Mouse (Mus musculus): ENCODE measurements at regions not wholly inside any gene's neighbourhood (a gene's known extent, or its start where the extent isn't known, plus 50 kb on each side); places are given as distances from the start of the nearest gene placed in this dataset.
A peak's percentile ranks its signal among the peaks of the same experiment; 100 is the strongest.

DNA sequence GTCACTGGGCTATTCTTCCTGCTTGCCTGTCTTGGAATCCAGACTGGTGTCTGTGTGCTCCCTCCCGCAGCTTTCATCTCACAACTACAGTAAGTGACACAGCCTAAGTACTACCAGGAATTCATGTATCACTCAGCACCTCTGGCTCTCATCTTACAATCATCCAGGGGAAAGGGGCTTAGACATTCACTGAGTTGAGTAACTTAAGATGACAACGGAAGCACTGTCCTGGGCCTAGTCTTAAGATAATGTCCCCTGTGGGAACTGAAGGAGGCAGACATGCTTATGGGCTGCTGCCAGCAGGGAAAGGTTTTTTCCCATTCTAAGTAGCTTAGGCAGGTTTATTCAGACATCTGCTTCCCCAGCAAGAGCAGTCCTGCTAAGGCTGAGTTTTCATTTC is 377.4 kb upstream of the Rag2 start:
- H3K27ac ChIP-seq = no peak overlapping the region
- H3K27me3 ChIP-seq (ENCODE audit: insufficient read depth, poor library complexity, severe bottlenecking) = no peaks in the 10 kb centered on the region
- no peak overlapping the region for H3K4me3 ChIP-seq
- no peaks in the 10 kb centered on the region for H3K36me3 ChIP-seq
- no peaks in the 10 kb centered on the region for H3K9me3 ChIP-seq
- DNase-seq (ENCODE audit: low spot score) = peak; percentile 72
- 14% methylated on average over 2 of the region's 2 CpGs for WGBS
- peaks cover 5% of the 10 kb centered on the region for H3K4me1 ChIP-seq

DNA sequence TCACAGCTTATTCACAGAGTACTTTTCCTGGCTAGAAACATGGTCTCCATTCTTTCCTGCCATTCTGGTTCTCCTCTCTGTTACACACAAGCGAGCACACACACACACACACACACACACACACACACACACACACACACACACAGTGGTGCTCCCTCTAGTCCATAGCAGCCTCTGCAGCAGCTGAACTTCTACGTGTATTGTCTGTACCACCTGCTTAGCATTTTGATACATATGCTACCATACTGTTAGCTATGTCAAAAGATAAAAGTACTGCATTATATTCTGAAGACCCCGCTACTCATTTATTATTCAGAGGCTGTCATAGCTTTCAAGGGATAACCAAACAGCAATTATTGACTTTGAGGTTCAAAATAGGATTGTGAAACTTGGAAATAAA is 372.3 kb upstream of the Rag2 start:
- no peak for DNase-seq (ENCODE audit: low spot score)
- H3K36me3 ChIP-seq = no peaks in the 10 kb centered on the region
- no peak overlapping the region for H3K27ac ChIP-seq
- WGBS = 72% methylated on average over 3 of the region's 3 CpGs
- no peaks in the 10 kb centered on the region for H3K27me3 ChIP-seq (ENCODE audit: insufficient read depth, poor library complexity, severe bottlenecking)
- no peak overlapping the region for H3K4me3 ChIP-seq
- H3K4me1 ChIP-seq = peaks cover under 1% of the 10 kb centered on the region; the same call in 1 of the 2 replicates
- no peaks in the 10 kb centered on the region for H3K9me3 ChIP-seq

DNA sequence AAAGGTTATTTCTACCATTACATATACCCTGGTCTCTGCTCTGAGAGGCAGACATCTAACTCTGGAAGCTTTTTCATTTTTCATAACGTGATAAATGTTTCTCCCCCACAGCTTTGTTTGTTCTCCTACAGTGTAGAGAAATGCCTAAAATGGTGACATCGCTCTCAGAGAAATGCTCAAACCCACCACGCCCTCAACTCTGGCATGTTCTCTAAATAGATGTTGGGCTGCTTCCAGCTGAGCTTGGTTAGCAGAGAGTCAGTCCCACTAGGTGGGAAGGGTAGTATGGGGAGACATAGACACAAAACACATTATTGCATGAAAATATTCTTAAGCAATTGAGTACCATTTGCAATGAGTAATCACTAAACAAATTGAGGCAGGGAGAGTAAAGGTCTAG is 368.1 kb upstream of the Rag2 start:
- 69% methylated on average over 3 of the region's 3 CpGs for WGBS
- Histone ChIP-seq H3K27ac (no peak overlapping the region), H3K4me3 (no peak overlapping the region), H3K36me3 (no peaks in the 10 kb centered on the region), H3K27me3 (ENCODE audit: insufficient read depth, poor library complexity, severe bottlenecking) (no peaks in the 10 kb centered on the region), H3K9me3 (no peaks in the 10 kb centered on the region), H3K4me1 (no peaks in the 10 kb centered on the region)
- DNase-seq (ENCODE audit: low spot score) = no peak

DNA sequence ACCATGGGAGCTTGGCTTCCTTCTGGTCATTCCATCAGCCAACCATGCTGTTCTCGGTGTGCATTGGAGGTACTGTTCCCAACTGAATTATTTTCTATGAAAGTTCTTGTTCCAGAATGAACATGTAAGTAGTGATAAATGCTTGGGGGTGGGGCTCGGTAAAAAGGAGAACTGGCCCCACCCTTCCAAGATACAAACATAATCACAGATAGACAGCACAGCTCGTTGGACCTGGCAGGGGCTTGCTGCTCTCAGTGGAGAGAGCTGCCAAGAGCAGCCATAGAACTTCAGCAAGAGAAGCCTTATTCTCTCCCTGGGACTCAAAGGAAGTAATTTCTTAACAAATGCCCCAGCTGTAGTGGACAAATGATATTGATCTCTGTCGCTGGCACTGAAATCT is 360.6 kb upstream of the Rag2 start:
- WGBS = 81% methylated on average over 4 of the region's 4 CpGs
- Histone ChIP-seq H3K4me3 (no peak overlapping the region), H3K27ac (no peak overlapping the region), H3K36me3 (no peaks in the 10 kb centered on the region), H3K27me3 (ENCODE audit: insufficient read depth, poor library complexity, severe bottlenecking) (no peaks in the 10 kb centered on the region), H3K4me1 (no peaks in the 10 kb centered on the region), H3K9me3 (no peaks in the 10 kb centered on the region)
- DNase-seq (ENCODE audit: low spot score) = no peak

DNA sequence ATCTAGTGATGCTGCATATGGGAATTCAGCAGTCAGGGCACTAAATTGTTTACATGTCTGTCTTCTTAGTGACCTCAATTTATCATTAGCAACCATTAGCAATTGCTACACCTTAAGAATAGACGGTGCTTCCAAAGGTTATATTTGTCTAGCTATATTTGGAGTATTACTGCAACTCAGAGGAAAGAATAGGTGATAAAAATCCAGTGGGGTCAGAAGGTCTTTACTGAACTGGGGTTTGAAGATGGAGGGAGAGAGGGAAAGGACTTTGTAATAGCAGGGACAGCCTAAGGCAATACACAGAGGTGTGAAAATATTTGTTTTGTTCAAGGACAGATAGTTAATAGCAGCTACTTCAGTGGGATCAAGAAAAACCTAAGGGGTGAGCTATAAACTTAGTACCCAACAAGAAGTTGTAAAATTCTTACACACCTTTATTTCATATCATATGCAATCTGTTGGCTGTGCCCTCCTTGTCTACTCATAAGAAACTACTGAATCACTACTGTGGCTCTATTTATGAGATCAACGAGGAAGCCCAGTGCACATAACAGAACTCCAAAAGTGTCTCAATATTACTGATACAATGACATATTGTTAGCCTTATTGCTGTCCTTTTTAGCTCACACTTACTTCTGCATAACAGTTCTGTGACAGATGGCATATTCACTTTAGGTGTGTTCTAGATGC is 357.7 kb upstream of the Rag2 start:
- H3K36me3 ChIP-seq = no peaks in the 10 kb centered on the region
- WGBS = 62% methylated on average over 2 of the region's 2 CpGs
- no peak for DNase-seq (ENCODE audit: low spot score)
- H3K27me3 ChIP-seq (ENCODE audit: insufficient read depth, poor library complexity, severe bottlenecking) = no peaks in the 10 kb centered on the region
- no peak overlapping the region for H3K4me3 ChIP-seq
- H3K27ac ChIP-seq = no peak overlapping the region
- H3K9me3 ChIP-seq = no peaks in the 10 kb centered on the region
- H3K4me1 ChIP-seq = no peaks in the 10 kb centered on the region

DNA sequence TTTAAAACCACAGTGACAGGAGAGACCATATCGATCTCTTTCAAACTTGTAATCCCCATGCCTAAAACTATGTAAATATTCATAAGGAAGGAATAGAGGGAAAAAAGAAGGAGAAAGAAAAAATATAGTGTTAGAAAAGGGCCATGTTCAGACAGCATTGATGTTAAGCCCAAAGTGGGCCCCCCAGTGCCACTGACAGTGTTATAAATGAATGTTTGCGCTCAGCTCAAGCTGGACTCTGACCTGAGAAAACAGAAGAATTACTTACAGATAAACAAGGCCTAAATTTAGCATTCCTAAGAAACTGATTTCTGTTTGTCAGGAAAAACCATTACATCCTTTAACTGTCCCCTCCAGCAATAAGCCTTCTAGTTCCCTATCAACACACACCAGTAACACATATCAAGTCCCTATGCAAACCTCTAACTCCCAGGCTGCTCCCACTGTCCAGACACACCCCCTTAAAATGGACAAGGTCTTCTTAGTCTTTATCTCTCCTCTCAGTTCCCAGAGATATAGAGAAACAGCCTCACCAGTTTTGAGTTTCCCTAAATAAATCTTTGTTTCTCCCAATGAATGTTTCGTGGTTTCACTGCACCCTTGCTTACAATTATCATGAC is 350.4 kb upstream of the Rag2 start:
- H3K27ac ChIP-seq = no peak overlapping the region
- WGBS = 70% methylated on average over 3 of the region's 3 CpGs
- peaks cover 3% of the 10 kb centered on the region; the same call in 1 of the 2 replicates for H3K4me1 ChIP-seq
- H3K9me3 ChIP-seq = no peaks in the 10 kb centered on the region
- no peaks in the 10 kb centered on the region for H3K27me3 ChIP-seq (ENCODE audit: insufficient read depth, poor library complexity, severe bottlenecking)
- no peaks in the 10 kb centered on the region for H3K36me3 ChIP-seq
- DNase-seq (ENCODE audit: low spot score) = no peak
- H3K4me3 ChIP-seq = no peak overlapping the region

DNA sequence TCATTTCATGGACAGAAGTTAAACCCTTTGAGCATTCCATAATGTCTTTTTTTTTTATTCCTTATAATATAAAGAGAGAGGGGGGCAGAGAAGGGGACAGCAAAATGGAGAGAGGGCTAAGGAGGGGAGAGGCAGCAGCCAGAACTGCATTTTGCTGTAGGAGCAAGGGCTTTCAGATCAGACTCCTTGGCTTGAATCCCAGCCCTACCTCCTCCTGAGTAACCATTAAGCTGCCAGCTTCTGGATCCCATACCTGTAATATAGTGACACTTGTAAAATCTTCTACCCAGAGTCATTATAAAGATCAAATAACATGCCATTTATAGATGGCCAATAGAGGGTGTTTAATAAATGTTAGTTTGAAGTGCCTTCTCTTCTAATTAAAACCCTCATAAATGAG is 339.6 kb upstream of the Rag2 start:
- Histone ChIP-seq H3K27me3 (ENCODE audit: insufficient read depth, poor library complexity, severe bottlenecking) (no peaks in the 10 kb centered on the region), H3K36me3 (no peaks in the 10 kb centered on the region), H3K4me1 (no peaks in the 10 kb centered on the region), H3K27ac (no peak overlapping the region), H3K9me3 (no peaks in the 10 kb centered on the region), H3K4me3 (no peak overlapping the region)
- no peak for DNase-seq (ENCODE audit: low spot score)

DNA sequence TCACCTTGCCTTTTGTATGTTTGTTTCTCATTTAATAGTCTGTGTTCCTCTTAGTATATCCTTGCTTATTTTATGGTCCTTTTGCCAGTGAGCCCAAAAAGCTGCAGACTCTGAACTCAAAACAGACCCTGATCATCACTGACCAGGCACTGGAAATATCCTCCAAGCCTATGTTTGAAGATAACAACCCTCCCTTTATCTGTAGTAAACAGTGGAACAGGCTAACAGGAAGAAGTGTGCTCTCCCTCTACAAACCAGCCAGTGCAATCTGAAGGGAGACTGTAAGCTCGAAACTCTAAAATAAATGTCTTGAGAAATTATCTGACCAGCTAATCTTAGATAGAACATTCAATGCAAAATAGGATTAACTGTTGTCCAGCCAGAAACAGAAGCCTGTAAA is 336.4 kb upstream of the Rag2 start:
- no peaks in the 10 kb centered on the region for H3K36me3 ChIP-seq
- no peaks in the 10 kb centered on the region for H3K27me3 ChIP-seq (ENCODE audit: insufficient read depth, poor library complexity, severe bottlenecking)
- H3K27ac ChIP-seq = no peak overlapping the region
- H3K4me3 ChIP-seq = no peak overlapping the region
- no peaks in the 10 kb centered on the region for H3K4me1 ChIP-seq
- 55% methylated on average over 1 of the region's 1 CpGs for WGBS
- DNase-seq (ENCODE audit: low spot score) = no peak
- no peaks in the 10 kb centered on the region for H3K9me3 ChIP-seq

DNA sequence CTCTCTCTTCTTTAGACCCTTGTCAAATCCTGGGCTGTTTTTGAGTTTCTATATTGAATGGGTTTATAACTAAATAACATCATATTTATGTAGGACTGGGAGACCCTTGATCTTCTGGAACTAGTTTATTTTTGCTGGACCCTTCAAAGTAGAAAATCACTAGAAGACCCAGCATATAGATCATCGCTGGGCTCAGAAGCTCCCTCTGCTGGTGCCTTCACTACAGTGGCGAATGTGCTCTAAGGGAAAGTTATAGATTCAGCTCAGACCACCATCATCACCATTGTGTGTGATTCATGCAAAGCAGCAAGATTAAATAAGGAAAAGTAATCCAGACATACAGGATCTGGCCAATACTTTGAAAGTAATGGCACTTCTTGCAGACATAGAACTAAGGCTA is 335.4 kb upstream of the Rag2 start:
- no peaks in the 10 kb centered on the region for H3K4me1 ChIP-seq
- H3K27ac ChIP-seq = no peak overlapping the region
- 38% methylated on average over 2 of the region's 2 CpGs for WGBS
- DNase-seq (ENCODE audit: low spot score) = no peak
- no peaks in the 10 kb centered on the region for H3K9me3 ChIP-seq
- no peaks in the 10 kb centered on the region for H3K36me3 ChIP-seq
- H3K27me3 ChIP-seq (ENCODE audit: insufficient read depth, poor library complexity, severe bottlenecking) = no peaks in the 10 kb centered on the region
- no peak overlapping the region for H3K4me3 ChIP-seq

DNA sequence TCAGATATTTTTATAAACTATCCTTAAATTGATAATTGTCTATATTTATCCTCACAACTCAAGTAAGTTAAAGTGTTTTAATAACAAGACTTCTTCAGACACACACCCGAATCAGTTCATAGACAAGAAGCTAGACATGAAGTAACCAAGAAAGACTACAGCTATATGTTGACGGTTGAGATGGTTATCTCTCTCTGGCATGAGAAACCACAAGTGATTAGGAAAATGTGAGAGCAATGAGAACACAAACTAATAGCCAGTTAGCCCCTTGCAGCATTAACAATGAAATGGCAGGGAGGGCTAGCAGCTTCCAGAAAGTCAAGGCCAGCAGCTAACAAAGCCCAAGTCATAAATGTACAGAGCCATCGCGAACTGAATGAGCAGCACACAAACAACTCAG is 333.8 kb upstream of the Rag2 start:
- Histone ChIP-seq H3K36me3 (no peaks in the 10 kb centered on the region), H3K9me3 (no peaks in the 10 kb centered on the region), H3K4me3 (no peak overlapping the region), H3K27ac (no peak overlapping the region), H3K27me3 (ENCODE audit: insufficient read depth, poor library complexity, severe bottlenecking) (no peaks in the 10 kb centered on the region), H3K4me1 (no peaks in the 10 kb centered on the region)
- DNase-seq (ENCODE audit: low spot score) = no peak
- WGBS = 82% methylated on average over 4 of the region's 4 CpGs

DNA sequence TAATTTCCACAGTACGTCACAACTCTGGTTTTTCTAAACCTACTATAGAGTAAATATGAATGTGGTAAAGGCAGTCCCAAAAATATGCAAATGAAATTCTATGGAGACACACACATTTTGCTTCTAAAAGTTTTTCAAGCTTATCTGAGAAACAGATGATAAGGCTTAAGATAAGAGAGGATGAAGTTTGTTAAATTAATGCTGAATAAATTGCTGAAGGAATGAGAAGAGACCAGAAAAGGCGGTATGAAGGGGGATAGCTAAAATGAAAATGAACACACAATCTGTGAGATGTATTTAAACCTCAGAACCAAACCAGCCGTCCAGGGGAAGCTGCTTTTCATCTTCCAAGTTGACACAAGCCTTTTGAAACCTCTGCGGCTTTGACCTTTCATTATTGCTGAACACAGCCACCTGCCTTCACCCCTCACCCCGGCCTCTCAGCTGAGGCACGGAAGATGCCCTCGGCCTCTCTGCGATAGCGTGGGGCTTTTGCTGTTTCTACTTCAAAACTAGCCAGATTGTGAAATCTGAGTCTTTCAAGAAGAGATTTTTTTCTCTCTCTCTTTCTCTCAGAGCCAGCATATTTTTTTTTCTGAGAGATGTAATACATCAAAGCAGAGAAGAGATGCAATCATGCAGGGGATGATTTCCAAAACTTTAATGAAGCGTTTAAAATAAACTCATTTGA is 328.7 kb upstream of the Rag2 start:
- DNase-seq (ENCODE audit: low spot score) = no peak
- WGBS = 65% methylated on average over 10 of the region's 10 CpGs
- H3K4me3 ChIP-seq = no peak overlapping the region
- no peaks in the 10 kb centered on the region for H3K27me3 ChIP-seq (ENCODE audit: insufficient read depth, poor library complexity, severe bottlenecking)
- no peak overlapping the region for H3K27ac ChIP-seq
- H3K4me1 ChIP-seq = no peaks in the 10 kb centered on the region
- no peaks in the 10 kb centered on the region for H3K36me3 ChIP-seq
- H3K9me3 ChIP-seq = no peaks in the 10 kb centered on the region

DNA sequence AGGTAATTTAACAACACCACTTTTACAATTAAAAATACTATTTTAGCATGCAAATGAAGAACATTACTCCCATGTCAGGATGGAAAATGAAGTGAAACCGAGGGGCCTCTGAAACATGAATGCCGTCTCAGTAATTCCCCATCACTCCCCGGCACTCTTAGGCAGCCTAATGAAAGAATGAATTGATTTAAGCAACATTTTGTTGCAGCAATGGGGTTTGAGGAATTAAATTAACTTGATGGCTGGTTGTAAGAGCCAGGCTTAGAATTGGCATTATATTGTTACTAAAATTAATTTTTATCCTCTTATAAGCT is 328.2 kb upstream of the Rag2 start:
- H3K9me3 ChIP-seq = no peaks in the 10 kb centered on the region
- no peak overlapping the region for H3K27ac ChIP-seq
- H3K27me3 ChIP-seq (ENCODE audit: insufficient read depth, poor library complexity, severe bottlenecking) = no peaks in the 10 kb centered on the region
- H3K36me3 ChIP-seq = no peaks in the 10 kb centered on the region
- 83% methylated on average over 3 of the region's 3 CpGs for WGBS
- no peak overlapping the region for H3K4me3 ChIP-seq
- no peaks in the 10 kb centered on the region for H3K4me1 ChIP-seq
- no peak for DNase-seq (ENCODE audit: low spot score)

DNA sequence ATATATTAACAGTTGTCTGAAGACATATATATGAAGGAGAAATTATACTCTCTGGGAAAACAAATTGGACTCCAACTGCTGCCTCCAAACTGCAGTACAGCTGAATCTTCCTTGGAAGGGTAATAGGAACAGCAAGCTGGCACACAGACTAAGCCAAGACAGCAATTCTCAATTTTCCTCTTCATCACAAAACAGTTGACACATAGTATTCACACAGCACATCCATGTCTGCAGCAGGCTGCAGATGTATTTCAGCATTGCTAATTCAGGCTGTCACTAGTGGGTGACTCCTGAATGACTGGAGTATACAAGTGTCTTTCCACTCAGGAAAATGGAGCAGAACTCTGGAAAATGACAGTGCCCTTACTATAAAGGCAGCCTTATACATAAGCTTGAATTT is 327.7 kb upstream of the Rag2 start:
- Histone ChIP-seq H3K9me3 (no peaks in the 10 kb centered on the region), H3K36me3 (no peaks in the 10 kb centered on the region), H3K4me1 (no peaks in the 10 kb centered on the region)

DNA sequence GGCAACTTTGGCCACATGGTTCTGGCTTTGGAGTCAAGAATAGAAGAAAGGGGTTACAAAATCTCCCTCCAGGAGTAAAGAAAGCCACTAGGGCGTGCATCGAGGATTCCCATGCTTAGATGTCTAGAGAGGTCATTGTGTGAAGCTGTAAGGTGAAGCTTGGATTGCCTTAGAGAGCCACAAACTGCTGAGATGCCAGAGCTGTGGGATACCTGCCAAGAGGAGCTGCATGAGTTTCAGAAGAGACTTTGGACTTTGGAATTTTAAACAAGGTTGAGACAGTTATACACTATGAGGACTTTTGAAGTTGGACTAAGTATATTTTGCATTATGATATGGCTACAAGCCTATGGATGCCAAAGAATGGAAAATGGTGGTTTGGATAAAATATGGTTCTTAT is 325.4 kb upstream of the Rag2 start:
- H3K9me3 ChIP-seq = no peaks in the 10 kb centered on the region
- H3K4me3 ChIP-seq = no peak overlapping the region
- no peaks in the 10 kb centered on the region for H3K36me3 ChIP-seq
- WGBS = 88% methylated on average over 2 of the region's 2 CpGs
- H3K4me1 ChIP-seq = no peaks in the 10 kb centered on the region
- H3K27me3 ChIP-seq (ENCODE audit: insufficient read depth, poor library complexity, severe bottlenecking) = no peaks in the 10 kb centered on the region
- no peak overlapping the region for H3K27ac ChIP-seq
- DNase-seq (ENCODE audit: low spot score) = no peak

More for the DNA sequence above, 327.7 kb upstream of the Rag2 start:
- Histone ChIP-seq H3K27ac (no peak overlapping the region), H3K4me3 (no peak overlapping the region), H3K27me3 (ENCODE audit: insufficient read depth, poor library complexity, severe bottlenecking) (no peaks in the 10 kb centered on the region)
- no peak for DNase-seq (ENCODE audit: low spot score)

Measured in heart, embryonic 10.5 days (tissue).